Mouse (Mus musculus): ENCODE measurements around the gene Mprip. TPM values are rescaled to one million over a fixed set of nuclear protein-coding genes. Genes with fewer than 3 reads are reported as not detected.
"Not testable (repeated sequence)": the region's sequence is repeated elsewhere in the genome, so short reads cannot be mapped to it uniquely, and the experiment has no call there.

The Mprip gene
- polyA plus RNA-seq, 1 experiment from 2014 or later: 26.6 TPM

DNA sequence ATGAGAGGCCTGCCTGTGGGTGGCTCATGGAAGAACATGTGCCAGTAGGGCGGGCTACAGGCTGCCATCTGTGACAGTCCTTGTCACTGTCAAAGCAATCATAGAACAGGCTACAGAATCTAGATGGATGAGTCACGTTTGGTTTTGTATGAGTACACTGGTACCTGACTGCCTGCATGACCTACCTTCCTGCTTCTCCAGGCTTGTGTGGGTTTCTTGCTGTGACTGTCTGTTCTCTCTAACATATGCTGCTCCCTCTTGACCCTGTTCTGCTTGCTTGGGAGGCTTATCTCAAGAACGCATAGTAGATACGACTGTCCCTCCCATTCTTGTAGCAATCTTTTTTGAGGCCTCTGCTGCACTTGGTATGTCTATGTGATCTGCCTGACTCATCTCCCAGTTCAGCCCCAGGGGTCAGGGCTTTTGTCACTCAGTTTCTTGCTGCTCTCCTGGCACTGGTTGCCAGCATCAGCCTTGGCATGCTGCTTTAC, 56.7 kb downstream of the Mprip start:
- H3K9ac ChIP-seq (ENCODE audit: low read length): no peak overlapping the region
- H3K27me3 ChIP-seq (ENCODE audit: control insufficient read depth, insufficient read depth, low read length): no peaks in the 10 kb centered on the region
- no peaks in the 10 kb centered on the region; the same call in 1 of the 2 replicates for H3K36me3 ChIP-seq (ENCODE audit: control insufficient read depth, insufficient read depth)
- H3K4me2 ChIP-seq (ENCODE audit: low read depth, low read length): no peak overlapping the region
- no peak for ATAC-seq (replicated peaks; ENCODE audit: extremely low read depth, insufficient read depth, low FRiP score)
- H3K4me1 ChIP-seq (ENCODE audit: control insufficient read depth, insufficient read depth, low read length): peaks cover 42% of the 10 kb centered on the region
- 46% methylated on average over 4 of the region's 4 CpGs for WGBS
- no peaks in the 10 kb centered on the region for H3K9me3 ChIP-seq (replicated peaks; ENCODE audit: control insufficient read depth, low read length)
- no peak overlapping the region for H3K27ac ChIP-seq (ENCODE audit: low read length)
- no peak overlapping the region for H3K4me3 ChIP-seq (ENCODE audit: low read length)

DNA sequence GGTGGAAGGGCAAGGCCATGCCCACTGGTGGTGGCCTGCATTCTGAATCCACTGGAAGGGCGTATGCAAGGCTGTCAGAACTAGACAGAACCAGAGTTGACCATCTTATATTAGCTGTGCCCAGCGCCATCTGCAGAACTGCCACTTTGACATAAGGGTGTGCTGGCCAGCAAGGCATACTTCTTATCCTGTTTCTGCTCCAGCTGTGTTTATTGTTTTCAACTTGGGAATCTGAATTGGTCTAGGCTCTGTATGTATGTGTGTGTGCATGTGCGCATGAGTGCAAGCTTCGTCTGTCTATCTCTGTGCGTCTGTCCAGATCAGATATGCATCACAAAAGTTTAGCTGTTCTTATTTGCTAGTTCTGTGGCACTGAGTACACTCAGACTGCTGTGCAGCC, 58.1 kb downstream of the Mprip start:
- peaks cover 35% of the 10 kb centered on the region for H3K4me1 ChIP-seq (ENCODE audit: control insufficient read depth, insufficient read depth, low read length)
- no peak overlapping the region for H3K27ac ChIP-seq (ENCODE audit: low read length)
- no peak overlapping the region for H3K4me2 ChIP-seq (ENCODE audit: low read depth, low read length)
- H3K9ac ChIP-seq (ENCODE audit: low read length): no peak overlapping the region
- 77% methylated on average over 5 of the region's 5 CpGs for WGBS
- no peaks in the 10 kb centered on the region for H3K27me3 ChIP-seq (ENCODE audit: control insufficient read depth, insufficient read depth, low read length)
- no peak for ATAC-seq (replicated peaks; ENCODE audit: extremely low read depth, insufficient read depth, low FRiP score)
- no peak overlapping the region for H3K4me3 ChIP-seq (ENCODE audit: low read length)
- no peaks in the 10 kb centered on the region; the same call in 1 of the 2 replicates for H3K36me3 ChIP-seq (ENCODE audit: control insufficient read depth, insufficient read depth)
- H3K9me3 ChIP-seq (replicated peaks; ENCODE audit: control insufficient read depth, low read length): no peaks in the 10 kb centered on the region

DNA sequence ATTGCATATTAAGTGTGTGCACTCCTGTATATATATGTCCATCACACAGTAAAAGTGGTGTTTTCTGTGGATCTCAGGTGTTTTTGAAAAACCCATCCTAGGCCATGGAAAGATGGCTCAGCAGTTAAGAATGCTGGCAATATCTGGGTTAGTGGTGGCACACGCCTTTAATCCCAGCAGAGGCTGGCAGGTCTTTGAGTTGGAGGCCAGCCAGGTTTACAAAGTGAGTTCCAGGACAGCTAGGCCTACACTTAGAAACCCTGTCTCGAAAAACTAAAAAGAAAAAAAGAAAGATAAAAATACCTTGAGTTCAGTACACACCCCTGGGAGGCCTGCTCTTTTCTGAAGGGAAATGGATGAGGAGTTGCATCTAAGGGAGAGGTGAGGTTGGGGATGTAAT, 60.3 kb downstream of the Mprip start:
- peaks cover 27% of the 10 kb centered on the region for H3K4me1 ChIP-seq (ENCODE audit: control insufficient read depth, insufficient read depth, low read length)
- H3K4me3 ChIP-seq (ENCODE audit: low read length): no peak overlapping the region
- no peak overlapping the region for H3K27ac ChIP-seq (ENCODE audit: low read length)
- no peak for ATAC-seq (replicated peaks; ENCODE audit: extremely low read depth, insufficient read depth, low FRiP score)
- H3K27me3 ChIP-seq (ENCODE audit: control insufficient read depth, insufficient read depth, low read length): no peaks in the 10 kb centered on the region
- H3K4me2 ChIP-seq (ENCODE audit: low read depth, low read length): no peak overlapping the region
- 17% methylated on average over 2 of the region's 2 CpGs for WGBS
- no peak overlapping the region for H3K9ac ChIP-seq (ENCODE audit: low read length)
- no peaks in the 10 kb centered on the region for H3K9me3 ChIP-seq (replicated peaks; ENCODE audit: control insufficient read depth, low read length)
- no peaks in the 10 kb centered on the region; the same call in 1 of the 2 replicates for H3K36me3 ChIP-seq (ENCODE audit: control insufficient read depth, insufficient read depth)

GRCm38 (mm10) chr11:59727204-59727603, 66.1 kb downstream of the Mprip start:
- Histone ChIP-seq H3K4me1 (ENCODE audit: control insufficient read depth, insufficient read depth, low read length) (peaks cover 2% of the 10 kb centered on the region; the same call in 1 of the 2 replicates), H3K27me3 (ENCODE audit: control insufficient read depth, insufficient read depth, low read length) (no peaks in the 10 kb centered on the region), H3K9me3 (replicated peaks; ENCODE audit: control insufficient read depth, low read length) (no peaks in the 10 kb centered on the region), H3K4me3 (ENCODE audit: low read length) (no peak overlapping the region), H3K4me2 (ENCODE audit: low read depth, low read length) (no peak overlapping the region), H3K9ac (ENCODE audit: low read length) (no peak overlapping the region), H3K36me3 (ENCODE audit: control insufficient read depth, insufficient read depth) (peaks cover 11% of the 10 kb centered on the region; the same call in 1 of the 2 replicates), H3K27ac (ENCODE audit: low read length) (no peak overlapping the region)
- no peak for ATAC-seq (replicated peaks; ENCODE audit: extremely low read depth, insufficient read depth, low FRiP score)
- 71% methylated on average over 3 of the region's 3 CpGs for WGBS

DNA sequence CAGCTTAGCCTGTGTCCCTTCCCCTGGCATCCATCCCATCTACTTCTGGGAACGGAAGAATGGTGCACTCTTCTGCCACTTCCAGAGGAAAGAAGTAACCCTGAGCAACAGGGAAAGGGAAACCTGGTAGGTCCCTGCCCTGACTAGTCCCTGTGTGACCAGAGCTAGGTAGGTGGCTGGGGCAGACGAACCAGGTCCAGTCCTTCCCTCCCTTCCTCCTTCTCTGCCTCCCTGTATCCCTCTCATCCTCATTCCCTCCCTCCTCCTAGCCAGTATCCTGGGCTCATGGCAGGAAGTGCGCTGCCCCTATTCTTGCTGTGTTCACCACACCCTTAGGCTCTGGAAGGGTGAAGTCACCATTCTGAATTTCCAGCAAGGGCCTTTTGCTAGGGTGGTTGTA, 70.7 kb downstream of the Mprip start:
- ATAC-seq (replicated peaks; ENCODE audit: extremely low read depth, insufficient read depth, low FRiP score): no peak
- H3K27ac ChIP-seq (ENCODE audit: low read length): peak overlapping the region; percentile 59
- no peak overlapping the region for H3K9ac ChIP-seq (ENCODE audit: low read length)
- no peaks in the 10 kb centered on the region for H3K27me3 ChIP-seq (ENCODE audit: control insufficient read depth, insufficient read depth, low read length)
- H3K9me3 ChIP-seq (replicated peaks; ENCODE audit: control insufficient read depth, low read length): no peaks in the 10 kb centered on the region
- H3K4me1 ChIP-seq (ENCODE audit: control insufficient read depth, insufficient read depth, low read length): peaks cover 4% of the 10 kb centered on the region; the same call in 1 of the 2 replicates
- H3K4me3 ChIP-seq (ENCODE audit: low read length): no peak overlapping the region
- WGBS: 62% methylated on average over 3 of the region's 3 CpGs
- no peak overlapping the region for H3K4me2 ChIP-seq (ENCODE audit: low read depth, low read length)
- H3K36me3 ChIP-seq (ENCODE audit: control insufficient read depth, insufficient read depth): peaks cover 23% of the 10 kb centered on the region

DNA sequence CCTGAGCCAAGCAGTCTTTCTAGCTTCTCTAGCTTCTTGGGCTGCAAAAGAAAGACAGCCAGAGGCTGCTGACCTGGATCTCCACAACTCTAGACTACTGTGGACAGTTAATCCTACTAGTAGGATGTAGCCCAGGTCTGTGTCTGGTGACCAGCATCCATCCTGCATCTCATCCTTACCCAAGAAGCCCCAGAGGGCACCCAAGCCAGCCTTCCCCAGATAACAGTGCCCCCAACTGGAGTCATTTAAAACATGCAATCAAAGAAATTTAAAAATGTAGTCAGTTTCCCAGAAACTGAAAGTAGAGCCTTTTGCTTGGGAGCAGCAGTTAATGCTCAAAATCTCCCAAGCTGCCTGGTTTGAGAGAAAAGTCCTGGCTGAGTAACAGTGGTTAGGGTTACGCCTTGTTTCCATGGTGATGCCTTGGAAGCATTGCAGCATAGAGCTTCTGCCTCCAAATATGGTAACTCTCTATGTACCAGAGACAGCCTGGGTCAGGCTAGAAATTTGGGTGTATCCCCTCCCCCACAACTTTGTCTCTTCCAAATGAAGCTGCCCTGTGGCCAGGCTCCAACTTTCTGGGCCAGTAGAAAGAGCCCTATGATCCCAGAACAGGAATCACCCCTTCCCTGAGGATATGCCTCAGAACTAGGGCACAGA, 71.4 kb downstream of the Mprip start:
- Histone ChIP-seq H3K4me2 (ENCODE audit: low read depth, low read length) (no peak overlapping the region), H3K4me3 (ENCODE audit: low read length) (no peak overlapping the region), H3K36me3 (ENCODE audit: control insufficient read depth, insufficient read depth) (peaks cover 27% of the 10 kb centered on the region), H3K9me3 (replicated peaks; ENCODE audit: control insufficient read depth, low read length) (no peaks in the 10 kb centered on the region), H3K4me1 (ENCODE audit: control insufficient read depth, insufficient read depth, low read length) (peaks cover 4% of the 10 kb centered on the region; the same call in 1 of the 2 replicates), H3K27me3 (ENCODE audit: control insufficient read depth, insufficient read depth, low read length) (no peaks in the 10 kb centered on the region), H3K9ac (ENCODE audit: low read length) (no peak overlapping the region), H3K27ac (ENCODE audit: low read length) (peak overlapping the region; percentile 59)
- WGBS: 75% methylated on average over 1 of the region's 1 CpGs
- no peak for ATAC-seq (replicated peaks; ENCODE audit: extremely low read depth, insufficient read depth, low FRiP score)

- not testable (repeated sequence) for H3K4me1 ChIP-seq (ENCODE audit: control insufficient read depth, insufficient read depth, low read length)
Observed at GRCm38 (mm10) chr11:59733600-59733999, 72.5 kb downstream of the Mprip start.

DNA sequence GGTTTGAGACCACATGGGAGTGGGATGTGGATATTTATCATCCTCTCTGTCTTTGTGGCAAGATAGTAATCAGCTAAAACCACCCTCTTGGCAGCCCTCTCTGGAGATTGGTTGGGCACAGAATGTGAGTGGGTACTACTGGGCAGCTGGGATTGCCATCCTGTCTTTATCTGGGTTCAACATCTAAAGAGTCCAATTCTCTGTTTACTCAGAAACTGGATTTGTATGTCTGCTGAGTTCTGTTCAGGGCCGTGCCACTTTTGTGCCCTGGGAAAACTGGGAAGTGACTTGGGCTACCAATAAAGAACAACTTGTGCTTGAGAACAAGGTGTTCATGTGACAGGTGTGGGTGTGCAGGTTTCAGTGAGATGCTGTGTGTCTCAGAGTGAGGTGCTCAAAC, 73.2 kb downstream of the Mprip start:
- no peak for ATAC-seq (replicated peaks; ENCODE audit: extremely low read depth, insufficient read depth, low FRiP score)
- WGBS: 82% methylated on average over 1 of the region's 1 CpGs
- no peak overlapping the region for H3K4me3 ChIP-seq (ENCODE audit: low read length)

More at GRCm38 (mm10) chr11:59733600-59733999, 72.5 kb downstream of the Mprip start:
- H3K36me3 ChIP-seq (ENCODE audit: control insufficient read depth, insufficient read depth): peaks cover 31% of the 10 kb centered on the region
- not testable (repeated sequence) for ATAC-seq (replicated peaks; ENCODE audit: extremely low read depth, insufficient read depth, low FRiP score); H3K9me3 ChIP-seq (replicated peaks; ENCODE audit: control insufficient read depth, low read length); H3K27me3 ChIP-seq (ENCODE audit: control insufficient read depth, insufficient read depth, low read length); H3K4me3 ChIP-seq (ENCODE audit: low read length); H3K9ac ChIP-seq (ENCODE audit: low read length); H3K27ac ChIP-seq (ENCODE audit: low read length); H3K4me2 ChIP-seq (ENCODE audit: low read depth, low read length)
- WGBS: 77% methylated on average over 5 of the region's 5 CpGs

GRCm38 (mm10) chr11:59735938-59736337, 74.8 kb downstream of the Mprip start:
- H3K9ac ChIP-seq (ENCODE audit: low read length); H3K4me2 ChIP-seq (ENCODE audit: low read depth, low read length); ATAC-seq (replicated peaks; ENCODE audit: extremely low read depth, insufficient read depth, low FRiP score); H3K4me1 ChIP-seq (ENCODE audit: control insufficient read depth, insufficient read depth, low read length); H3K9me3 ChIP-seq (replicated peaks; ENCODE audit: control insufficient read depth, low read length); H3K4me3 ChIP-seq (ENCODE audit: low read length); H3K27ac ChIP-seq (ENCODE audit: low read length); H3K27me3 ChIP-seq (ENCODE audit: control insufficient read depth, insufficient read depth, low read length): not testable (repeated sequence)
- H3K36me3 ChIP-seq (ENCODE audit: control insufficient read depth, insufficient read depth): peaks cover 30% of the 10 kb centered on the region
- 94% methylated on average over 4 of the region's 4 CpGs for WGBS

More for the DNA sequence above, 73.2 kb downstream of the Mprip start:
- Histone ChIP-seq H3K4me1 (ENCODE audit: control insufficient read depth, insufficient read depth, low read length) (peaks cover 4% of the 10 kb centered on the region; the same call in 1 of the 2 replicates), H3K27me3 (ENCODE audit: control insufficient read depth, insufficient read depth, low read length) (no peaks in the 10 kb centered on the region), H3K4me2 (ENCODE audit: low read depth, low read length) (no peak overlapping the region), H3K27ac (ENCODE audit: low read length) (no peak overlapping the region), H3K9me3 (replicated peaks; ENCODE audit: control insufficient read depth, low read length) (no peaks in the 10 kb centered on the region), H3K9ac (ENCODE audit: low read length) (no peak overlapping the region), H3K36me3 (ENCODE audit: control insufficient read depth, insufficient read depth) (peaks cover 29% of the 10 kb centered on the region)
